Mouse (Mus musculus) T-helper 2 cell (primary cell): Measurements from ENCODE around the gene Spout1.
"Not testable (repeated sequence)": the region's sequence is repeated elsewhere in the genome, so short reads cannot be mapped to it uniquely, and the experiment has no call there.

ENCODE experiments used
- in situ Hi-C: fragments of 300-600 bp; cut with MboI, MseI; formaldehyde crosslinking; loops from one replicate; pipeline ENCODE4 v1.15.1; 2025; ENCODE audit warnings: high pct_unique_total_duplicates

Spout1 gene

GRCm38 (mm10) chr2:30182424-30182823 is 4.2 kb upstream of the Spout1 start:
- in situ Hi-C loops = no loop called here

GRCm38 (mm10) chr2:30178711-30179110 is 452 bp upstream of the Spout1 start:
- in situ Hi-C loops = loop anchor here (5.0 kb wide), 1 partner anchor 89 kb away; the partner anchor contains the start of gene Phyhd1

GRCm38 (mm10) chr2:30176561-30176960 is 1.7 kb downstream of the Spout1 start:
- in situ Hi-C loops = loop anchor here (5.0 kb wide), 1 partner anchor 91 kb away; the partner anchor contains the start of gene Phyhd1

- in situ Hi-C loops = loop anchor here (5.0 kb wide), 1 partner anchor 91 kb away; the partner anchor contains the start of gene Phyhd1
These were observed 2.4 kb downstream of the Spout1 start for GRCm38 (mm10) chr2:30175897-30176296.

- in situ Hi-C loops = loop anchor here (5.0 kb wide), 1 partner anchor 34 kb away; the partner anchor contains the start of gene Kyat1
These were observed 4.6 kb downstream of the Spout1 start for GRCm38 (mm10) chr2:30173541-30174240.

DNA sequence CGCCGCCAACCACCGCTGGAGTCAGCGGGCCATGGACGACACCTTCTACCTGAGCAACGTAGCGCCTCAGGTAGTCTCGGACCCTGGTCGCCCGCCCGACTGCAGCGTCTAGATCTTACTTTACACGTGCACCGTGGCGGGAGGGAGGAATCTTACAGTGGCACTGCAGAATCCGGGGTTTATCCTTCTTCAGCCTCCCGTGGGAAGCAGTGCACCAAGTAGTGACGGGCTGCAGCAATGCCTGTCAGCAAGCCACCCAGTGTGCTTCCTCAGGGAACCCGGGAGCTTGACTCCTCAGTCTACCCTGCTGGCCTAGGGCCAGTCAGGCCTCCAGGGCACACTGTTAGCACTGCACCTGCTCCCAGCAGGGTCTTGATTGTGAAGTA is 6.3 kb downstream of the Spout1 start:
- in situ Hi-C loops = loop anchor here (5.0 kb wide), 1 partner anchor 35 kb away; the partner anchor contains the start of gene Kyat1

- in situ Hi-C loops = loop anchor here (5.0 kb wide), 1 partner anchor 36 kb away; the partner anchor contains the start of gene Kyat1
These were observed 6.8 kb downstream of the Spout1 start, which contains the start of gene Endog for GRCm38 (mm10) chr2:30171371-30171996. Gene Endog, plus strand, starts transcription at chr2:30171493.

DNA sequence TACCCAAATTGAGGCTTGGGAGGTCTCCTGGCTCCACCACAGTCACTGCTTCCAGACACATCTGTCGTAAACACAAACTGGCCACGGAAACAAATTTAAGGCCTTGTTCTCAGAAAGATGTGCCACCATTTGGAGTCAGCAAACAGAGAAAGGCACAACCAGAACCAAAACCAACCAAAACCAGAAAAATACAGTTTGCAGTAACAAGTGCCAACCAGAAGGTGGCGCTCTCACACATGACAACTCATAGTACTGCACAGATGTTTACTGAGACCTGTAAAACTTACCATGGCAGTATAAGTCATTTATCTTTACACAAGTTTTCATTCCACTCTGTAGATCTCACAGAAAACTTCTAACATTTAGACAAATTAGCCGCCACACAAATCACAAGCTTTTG is 11.6 kb downstream of the Spout1 start:
- in situ Hi-C loops = no loop called here

GRCm38 (mm10) chr2:30164340-30164932 is 13.8 kb downstream of the Spout1 start:
- in situ Hi-C loops = loop anchor here (5.0 kb wide), 1 partner anchor 57 kb away; no protein-coding TSS in a partner anchor

DNA sequence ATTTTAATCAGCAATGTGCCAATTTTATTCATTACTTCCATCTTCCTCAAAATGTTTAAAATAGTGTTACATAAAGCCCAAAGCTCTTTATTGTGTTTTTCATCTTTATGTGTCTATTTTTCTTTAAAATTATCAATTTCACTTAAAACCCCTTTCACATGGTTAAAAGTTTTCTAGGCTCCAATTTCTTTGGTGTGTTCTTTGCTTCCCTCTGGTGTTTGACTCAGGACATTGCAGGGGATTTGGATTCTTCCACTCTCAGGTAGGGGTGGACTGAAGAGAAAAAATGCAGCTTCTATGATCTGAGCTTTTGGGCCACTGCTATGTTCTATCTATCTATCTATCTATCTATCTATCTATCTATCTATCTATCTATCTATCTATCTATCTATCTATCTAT is 16.4 kb downstream of the Spout1 start:
- in situ Hi-C loops = loop anchor here (5.0 kb wide), 1 partner anchor 55 kb away; no protein-coding TSS in a partner anchor

- in situ Hi-C loops = loop anchor here (5.0 to 10.0 kb wide), 2 partner anchors 53 to 415 kb away; no protein-coding TSS in a partner anchor
These were observed 18.4 kb downstream of the Spout1 start for GRCm38 (mm10) chr2:30159871-30160270.

GRCm38 (mm10) chr2:30152616-30153015 is 25.6 kb downstream of the Spout1 start:
- in situ Hi-C loops = loop anchor here (10.0 kb wide), 1 partner anchor 422 kb away; no protein-coding TSS in a partner anchor

DNA sequence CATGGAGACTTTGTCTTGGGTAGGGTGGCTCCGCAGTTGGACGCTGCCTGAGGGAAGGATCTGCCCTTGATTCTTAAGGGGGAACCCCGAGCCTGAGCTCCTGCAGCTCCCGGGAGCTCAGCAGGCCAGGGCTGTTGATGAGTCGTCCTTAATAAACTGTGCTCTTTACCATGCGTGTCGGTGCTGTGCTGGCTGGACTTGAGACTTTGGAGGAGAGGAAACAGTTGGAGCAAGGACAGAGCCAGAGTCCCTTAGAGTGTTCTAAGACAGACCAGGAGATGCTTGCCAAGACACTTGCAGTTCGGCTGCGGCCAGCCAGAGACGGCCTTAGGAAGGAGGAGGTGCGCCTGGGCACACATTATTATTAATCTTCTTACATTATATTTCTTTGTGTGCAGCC is 26.4 kb downstream of the Spout1 start:
- in situ Hi-C loops = loop anchor here (10.0 kb wide), 1 partner anchor 423 kb away; no protein-coding TSS in a partner anchor

- in situ Hi-C loops = no loop called here
These were observed 30.8 kb downstream of the Spout1 start for GRCm38 (mm10) chr2:30147466-30147865.

GRCm38 (mm10) chr2:30144436-30144835 is 33.8 kb downstream of the Spout1 start:
- in situ Hi-C loops = no loop called here

DNA sequence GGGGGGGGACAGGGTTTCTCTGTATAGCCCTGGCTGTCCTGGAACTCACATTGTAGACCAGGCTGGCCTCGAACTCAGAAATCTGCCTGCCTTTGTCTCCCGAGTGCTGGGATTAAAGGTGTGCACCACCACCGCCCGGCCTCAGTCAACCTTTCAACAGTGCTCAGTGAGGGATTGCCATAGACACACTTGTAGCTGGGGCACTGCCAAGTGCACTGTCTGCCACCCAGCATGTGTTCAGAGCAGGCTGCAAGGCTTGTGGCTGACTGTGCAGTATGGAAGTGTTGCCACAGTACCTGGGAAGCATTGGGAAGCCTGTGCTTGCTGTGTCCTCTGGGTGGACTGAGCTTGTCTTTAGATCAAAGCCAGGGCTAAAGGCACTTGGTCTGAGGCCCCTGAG is 38.2 kb downstream of the Spout1 start:
- in situ Hi-C loops = not testable (repeated sequence)

- in situ Hi-C loops = no loop called here
These were observed 41.8 kb downstream of the Spout1 start for GRCm38 (mm10) chr2:30136458-30136857.

DNA sequence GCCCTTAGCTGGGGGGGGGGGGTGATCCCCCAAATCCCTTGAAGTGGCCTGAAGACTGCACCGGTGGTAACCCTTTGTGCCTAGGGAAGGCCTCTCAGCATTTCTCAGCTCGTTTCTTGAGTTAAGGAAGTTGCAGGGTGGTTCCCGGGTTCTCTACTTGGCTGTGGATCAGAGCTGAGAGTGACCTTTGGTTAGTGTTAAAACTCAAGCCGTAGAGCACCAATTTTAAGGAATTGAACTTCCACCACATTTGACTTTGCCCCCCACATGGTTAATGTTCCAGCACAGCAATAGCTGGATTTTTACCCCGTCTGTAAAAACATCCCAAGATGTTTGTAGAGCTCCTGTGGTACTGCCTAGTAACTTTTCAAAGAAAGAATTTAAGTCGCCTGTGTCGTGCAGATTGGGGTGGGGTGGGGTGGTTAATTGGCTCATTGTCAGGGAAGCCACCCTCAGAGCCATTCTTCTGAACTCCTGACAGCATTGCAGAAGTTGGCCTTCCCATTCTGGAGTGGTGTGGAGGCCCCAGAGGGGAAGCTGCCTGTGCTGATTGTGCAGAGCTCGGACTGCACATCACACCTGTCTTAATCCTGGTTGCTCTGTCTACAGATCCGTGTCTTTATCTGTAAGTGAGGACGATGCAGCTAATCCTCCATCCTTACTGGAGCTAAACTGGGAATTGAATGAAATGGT is 43.2 kb downstream of the Spout1 start:
- in situ Hi-C loops = no loop called here

GRCm38 (mm10) chr2:30134378-30134711 is 43.9 kb downstream of the Spout1 start:
- in situ Hi-C loops = no loop called here

GRCm38 (mm10) chr2:30133613-30134377 is 44.5 kb downstream of the Spout1 start, which contains the start of gene Tbc1d13:
Gene Tbc1d13, plus strand, starts transcription at chr2:30133746.
- in situ Hi-C loops = no loop called here
